Mouse (Mus musculus) heart, adult 2 months (tissue): ENCODE results near the gene Aip. TPM values are rescaled to one million over a fixed set of nuclear protein-coding genes. Genes with fewer than 3 reads are reported as not detected.
"Not testable (repeated sequence)": the region's sequence is repeated elsewhere in the genome, so short reads cannot be mapped to it uniquely, and the experiment has no call there.

Source experiments
- DNase-seq, 2 experiments: peaks; one replicate each; pipeline ENCODE4 v3.0.0; 2021
- H3K27ac ChIP-seq: fragments of 200-600 bp; 2 replicates; pipeline ENCODE4 v1.8.1; 2022
- H3K27me3 ChIP-seq: fragments of 200-500 bp; 2 replicates; pipeline ENCODE4 v1.6.1; 2012; ENCODE audit warnings: mild to moderate bottlenecking, low read length, inconsistent platforms, mixed read lengths; ENCODE audit not compliant: control insufficient read depth, insufficient read depth
- H3K36me3 ChIP-seq: fragments of 200-500 bp; 2 replicates; pipeline ENCODE4 v1.6.1; 2012; ENCODE audit warnings: low read length, inconsistent platforms; ENCODE audit not compliant: control insufficient read depth, insufficient read depth
- H3K4me1 ChIP-seq: fragments of 200-500 bp; 2 replicates; pipeline ENCODE4 v1.6.1; 2011; ENCODE audit warnings: low read length; ENCODE audit not compliant: control insufficient read depth, insufficient read depth
- H3K4me3 ChIP-seq: fragments of 200-600 bp; 2 replicates; pipeline ENCODE4 v1.8.1; 2022
- H3K79me2 ChIP-seq: fragments of 200-500 bp; replicated peaks from 2 replicates; pipeline ENCODE4 v1.6.1; 2012; ENCODE audit warnings: mild to moderate bottlenecking, inconsistent platforms, low read length, moderate library complexity, mixed read lengths; ENCODE audit not compliant: control insufficient read depth, insufficient read depth
- H3K9ac ChIP-seq: fragments of 200-500 bp; 2 replicates; pipeline ENCODE4 v1.6.1; 2012; ENCODE audit warnings: low read depth, mild to moderate bottlenecking, control low read depth, inconsistent platforms, low read length, mixed read lengths
- CTCF ChIP-seq: fragments of 200-600 bp; IDR thresholded peaks from 2 replicates; pipeline ENCODE4 v1.8.1; 2022; ENCODE audit warnings: antibody characterized with exemption, mild to moderate bottlenecking, moderate library complexity
- EP300 ChIP-seq: fragments of 200-500 bp; IDR thresholded peaks from 2 replicates; pipeline ENCODE4 v1.6.1; 2011; ENCODE audit warnings: low read depth, low read length, control low read depth; ENCODE audit not compliant: insufficient read depth
- POLR2A ChIP-seq: fragments of 200-500 bp; IDR thresholded peaks from 2 replicates; pipeline ENCODE4 v1.6.1; 2011; ENCODE audit warnings: mild to moderate bottlenecking, low read depth, low read length, control low read depth; ENCODE audit not compliant: insufficient read depth
- WGBS: fragments of 180-500 bp; shearing (Covaris S2); methylation state at CpG from one replicate; pipeline ENCODE4 v1.1.7; 2018; 5-methylcytosine and 5-hydroxymethylcytosine counted together
- intact Hi-C: fragments of 180-260 bp; cut with DNase I; formaldehyde crosslinking; loops from one replicate; pipeline ENCODE4 v1.15.1; 2025
- polyA plus RNA-seq: library from polyadenylated mRNA; depleted of rRNA; stranded (reverse); fragments of >200 nt; gene quantifications from 2 replicates; pipeline ENCODE4 v1.2.3, GENCODE M21; 2012
- total RNA-seq, 2 experiments: library from RNA; stranded (reverse); gene quantifications; 2 replicates each; pipeline ENCODE4 v1.2.3; 2021

Aip gene
- total and polyA plus RNA-seq, 3 experiments = 55.1 to 69.4 (median 60.6) TPM

- Histone ChIP-seq H3K27ac (no peak overlapping the region; the same call in none of the 2 replicates), H3K36me3 (no peaks in the 10 kb centered on the region), H3K4me1 (peaks cover 5% of the 10 kb centered on the region), H3K27me3 (no peaks in the 10 kb centered on the region), H3K9ac (no peak overlapping the region), H3K4me3 (no peak overlapping the region), H3K79me2 (peaks cover 2% of the 10 kb centered on the region)
- 88% methylated on average over 7 of the region's 7 CpGs for WGBS
- no peak for TF ChIP-seq CTCF
- no peak for TF ChIP-seq EP300
- no peak for TF ChIP-seq POLR2A
- DNase-seq = no peak
- intact Hi-C loops = loop anchor here (5.0 kb wide), 2 partner anchors 73 to 98 kb away; partner anchors contain the start of gene Rad9a
Measured at GRCm38 (mm10) chr19:4129462-4129861, 3.8 kb upstream of the Aip start.

GRCm38 (mm10) chr19:4126759-4127495, 1.3 kb upstream of the Aip start:
- no peak for TF ChIP-seq POLR2A
- TF ChIP-seq CTCF = no peak
- TF ChIP-seq EP300 = no peak
- peak overlapping the region; percentile 77 for H3K4me3 ChIP-seq
- peak overlapping the region; percentile 92 for H3K9ac ChIP-seq
- H3K27ac ChIP-seq = peak overlapping the region; percentile 89
- H3K79me2 ChIP-seq = peaks cover 2% of the 10 kb centered on the region
- peaks cover 5% of the 10 kb centered on the region for H3K4me1 ChIP-seq
- no peaks in the 10 kb centered on the region for H3K27me3 ChIP-seq
- DNase-seq = no peak
- no peaks in the 10 kb centered on the region for H3K36me3 ChIP-seq
- WGBS = 39% methylated on average over 7 of the region's 7 CpGs
- intact Hi-C loops = loop anchor here (2.0 to 5.0 kb wide), 3 partner anchors 36 to 100 kb away; partner anchors contain the start of genes Rad9a and Rps6kb2

- not testable (repeated sequence) for H3K4me3 ChIP-seq, H3K36me3 ChIP-seq, H3K27ac ChIP-seq, H3K79me2 ChIP-seq, H3K27me3 ChIP-seq, DNase-seq
- H3K9ac ChIP-seq = peak overlapping the region; percentile 53
- 15% methylated on average over 4 of the region's 4 CpGs for WGBS
- peaks cover 10% of the 10 kb centered on the region for H3K4me1 ChIP-seq
- intact Hi-C loops = loop anchor here (5.0 kb wide), 2 partner anchors 77 to 102 kb away; partner anchors contain the start of gene Rad9a
Measured at GRCm38 (mm10) chr19:4125268-4125667, 390 bp downstream of the Aip start.

DNA sequence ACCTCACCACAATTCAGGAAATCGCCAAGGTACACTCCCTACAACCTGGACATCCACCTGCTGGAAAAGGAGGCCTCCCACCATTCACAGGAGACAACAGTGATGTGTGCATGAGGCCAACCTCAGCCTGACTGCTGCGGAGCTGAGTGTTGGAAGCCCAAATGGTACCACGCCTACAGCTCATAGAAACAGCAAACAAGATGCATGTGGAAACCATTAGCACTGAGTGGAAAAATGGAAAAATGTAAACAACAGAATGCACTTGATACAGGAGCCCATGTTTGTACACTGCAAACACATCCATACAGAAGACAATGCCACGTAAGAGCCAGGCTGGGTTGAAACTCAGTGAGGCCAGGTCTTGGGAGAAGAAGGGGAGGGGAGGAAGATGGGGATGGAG, 1.2 kb downstream of the Aip start:
- peaks cover 2% of the 10 kb centered on the region; the same call in 1 of the 2 replicates for H3K36me3 ChIP-seq
- no peak overlapping the region for H3K4me3 ChIP-seq
- WGBS = 84% methylated on average over 4 of the region's 4 CpGs
- H3K9ac ChIP-seq = no peak overlapping the region
- H3K27me3 ChIP-seq = no peaks in the 10 kb centered on the region
- peaks cover 2% of the 10 kb centered on the region for H3K79me2 ChIP-seq
- TF ChIP-seq POLR2A (no peak), CTCF (no peak), EP300 (no peak)
- DNase-seq = no peak
- intact Hi-C loops = no loop called here
- H3K4me1 ChIP-seq = peaks cover 10% of the 10 kb centered on the region
- no peak overlapping the region for H3K27ac ChIP-seq

GRCm38 (mm10) chr19:4122411-4123370, 3.0 kb downstream of the Aip start:
- H3K27me3 ChIP-seq = no peaks in the 10 kb centered on the region
- DNase-seq = no peak
- 78% methylated on average over 7 of the region's 7 CpGs for WGBS
- peaks cover 2% of the 10 kb centered on the region for H3K79me2 ChIP-seq
- no peak overlapping the region for H3K9ac ChIP-seq
- H3K4me3 ChIP-seq = no peak overlapping the region
- no peak for TF ChIP-seq POLR2A
- TF ChIP-seq CTCF = peak; percentile 14; the same call in 1 of the 2 replicates
- no peak for TF ChIP-seq EP300
- peaks cover 10% of the 10 kb centered on the region for H3K4me1 ChIP-seq
- intact Hi-C loops = no loop called here
- peaks cover 2% of the 10 kb centered on the region; the same call in 1 of the 2 replicates for H3K36me3 ChIP-seq
- no peak overlapping the region; the same call in 1 of the 2 replicates for H3K27ac ChIP-seq

DNA sequence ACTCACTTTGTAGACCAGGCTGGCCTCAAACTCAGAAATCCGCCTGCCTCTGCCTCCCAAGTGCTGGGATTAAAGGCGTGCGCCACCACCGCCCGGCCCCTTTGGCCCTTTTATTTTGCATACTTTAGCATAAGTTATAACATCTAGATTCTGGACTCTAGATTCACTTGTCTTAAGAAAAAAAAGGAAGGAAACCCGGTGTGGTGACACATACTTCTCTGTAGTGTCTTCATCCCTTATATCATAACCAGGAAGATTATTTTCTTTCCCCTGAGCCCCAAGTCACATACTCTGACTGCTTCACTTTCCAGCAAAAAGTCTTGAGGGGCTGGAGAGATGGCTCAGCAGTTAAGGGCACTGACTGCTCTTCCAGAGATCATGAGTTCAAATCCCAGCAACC, 3.8 kb downstream of the Aip start:
- not testable (repeated sequence) for H3K36me3 ChIP-seq, H3K27me3 ChIP-seq, H3K79me2 ChIP-seq, H3K9ac ChIP-seq, H3K4me3 ChIP-seq, DNase-seq
- WGBS = 54% methylated on average over 6 of the region's 6 CpGs
- intact Hi-C loops = loop anchor here (1.0 kb wide), 1 partner anchor 23 kb away; the partner anchor contains the start of gene Pitpnm1
- Histone ChIP-seq H3K27ac (peak overlapping the region; percentile 95; the same call in 1 of the 2 replicates), H3K4me1 (peaks cover 10% of the 10 kb centered on the region)
